Mouse (Mus musculus): ENCODE results near the gene Aebp2. TPM values are rescaled to one million over a fixed set of nuclear protein-coding genes. Genes with fewer than 3 reads are reported as not detected.
"Not testable (repeated sequence)": the region's sequence is repeated elsewhere in the genome, so short reads cannot be mapped to it uniquely, and the experiment has no call there.

Aebp2 gene
- polyA plus RNA-seq, 1 experiment from 2014 or later, result 9.7 TPM

- Histone ChIP-seq H3K27me3 (replicated peaks) (no peaks in the 10 kb centered on the region), H3K9me3 (no peaks in the 10 kb centered on the region), H3K4me1 (replicated peaks) (0 out of 2 replicates have a peak, but pooled peaks cover 2% of the 10 kb centered on the region), H3K4me3 (replicated peaks) (no peak overlapping the region), H3K9ac (no peak overlapping the region), H3K4me2 (replicated peaks) (no peak overlapping the region), H3K36me3 (no peaks in the 10 kb centered on the region), H3K27ac (no peak overlapping the region)
- 73% methylated on average over 6 of the region's 6 CpGs for WGBS
- no peak for ATAC-seq
These were observed 39.8 kb downstream of the Aebp2 start for GRCm38 (mm10) chr6:140662290-140662689.

GRCm38 (mm10) chr6:140662697-140663096, 40.2 kb downstream of the Aebp2 start:
- WGBS, result 37% methylated on average over 3 of the region's 3 CpGs
- ATAC-seq; H3K36me3 ChIP-seq; H3K9me3 ChIP-seq; H3K4me3 ChIP-seq (replicated peaks); H3K27me3 ChIP-seq (replicated peaks); H3K27ac ChIP-seq; H3K4me2 ChIP-seq (replicated peaks); H3K4me1 ChIP-seq (replicated peaks); H3K9ac ChIP-seq: not testable (repeated sequence)

DNA sequence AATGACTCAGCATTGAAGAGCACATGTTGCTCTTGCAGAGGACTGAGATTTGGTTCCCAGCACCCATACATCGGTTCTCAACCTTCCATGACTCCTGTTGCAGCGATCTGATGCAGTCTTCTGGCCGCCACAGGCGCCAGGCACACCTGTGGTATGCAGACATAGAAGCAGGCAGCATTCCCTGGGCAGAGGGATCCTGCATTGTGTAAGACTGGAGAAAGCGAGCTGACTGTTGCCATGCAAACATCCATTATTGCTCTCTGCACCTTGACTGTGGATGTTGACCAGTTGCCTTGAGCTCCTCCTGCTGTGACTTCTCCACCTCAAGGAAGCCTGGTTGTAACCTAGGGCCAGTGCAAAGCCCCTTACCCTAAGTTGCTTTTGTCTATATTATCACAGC, 42.1 kb downstream of the Aebp2 start:
- Histone ChIP-seq H3K9ac (no peak overlapping the region), H3K36me3 (no peaks in the 10 kb centered on the region), H3K4me3 (replicated peaks) (no peak overlapping the region), H3K4me1 (replicated peaks) (0 out of 2 replicates have a peak, but pooled peaks cover 2% of the 10 kb centered on the region), H3K4me2 (replicated peaks) (no peak overlapping the region), H3K27ac (no peak overlapping the region), H3K9me3 (no peaks in the 10 kb centered on the region), H3K27me3 (replicated peaks) (no peaks in the 10 kb centered on the region)
- peak; percentile 13; the same call in 1 of the 2 replicates for ATAC-seq
- 82% methylated on average over 5 of the region's 5 CpGs for WGBS

DNA sequence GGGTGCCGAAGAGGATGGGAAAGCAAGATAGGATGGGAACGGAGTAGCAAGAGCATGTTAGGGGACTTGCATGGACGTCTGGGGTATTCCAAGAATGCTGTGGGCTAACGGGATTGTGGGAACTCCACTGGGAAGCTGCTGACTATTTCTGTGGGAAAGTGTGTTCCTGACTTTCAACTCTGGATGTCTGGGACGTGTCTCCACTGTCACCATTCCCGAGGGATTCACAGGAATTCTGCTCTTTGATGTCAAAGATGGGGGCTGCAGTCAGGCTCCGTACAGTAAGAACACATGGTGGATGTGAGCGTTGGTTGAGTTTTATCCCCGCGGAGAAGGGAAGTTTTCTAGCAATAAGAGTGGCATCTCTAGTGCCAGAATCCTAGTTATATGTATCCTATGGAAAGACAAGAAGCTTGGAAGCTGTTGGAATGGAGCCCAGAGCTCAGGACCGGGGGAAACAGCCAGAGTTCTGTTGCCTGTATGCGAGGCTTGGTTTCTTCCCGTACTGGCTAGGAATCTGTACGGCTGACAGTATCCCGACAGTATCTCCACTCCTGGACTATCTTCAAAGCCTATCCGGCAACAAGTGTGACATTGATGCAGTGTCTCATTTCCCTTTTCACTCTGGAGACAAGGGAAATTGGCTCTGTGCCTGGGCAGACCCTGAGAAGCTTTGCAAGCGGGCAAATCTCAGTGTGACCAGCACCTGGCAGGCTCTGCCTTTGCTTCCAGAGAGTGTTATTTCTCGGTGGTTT, 44.2 kb downstream of the Aebp2 start:
- Histone ChIP-seq H3K9me3 (no peaks in the 10 kb centered on the region), H3K27me3 (replicated peaks) (no peaks in the 10 kb centered on the region), H3K4me3 (replicated peaks) (no peak overlapping the region), H3K9ac (no peak overlapping the region), H3K36me3 (no peaks in the 10 kb centered on the region), H3K27ac (peak overlapping the region; percentile 7; the same call in 1 of the 2 replicates), H3K4me1 (replicated peaks) (0 out of 2 replicates have a peak, but pooled peaks cover 2% of the 10 kb centered on the region), H3K4me2 (replicated peaks) (peak overlapping the region; percentile 33)
- WGBS, result 38% methylated on average over 18 of the region's 18 CpGs
- ATAC-seq, result 0 out of 2 replicates have a peak, but pooled peaks have one; percentile 20

DNA sequence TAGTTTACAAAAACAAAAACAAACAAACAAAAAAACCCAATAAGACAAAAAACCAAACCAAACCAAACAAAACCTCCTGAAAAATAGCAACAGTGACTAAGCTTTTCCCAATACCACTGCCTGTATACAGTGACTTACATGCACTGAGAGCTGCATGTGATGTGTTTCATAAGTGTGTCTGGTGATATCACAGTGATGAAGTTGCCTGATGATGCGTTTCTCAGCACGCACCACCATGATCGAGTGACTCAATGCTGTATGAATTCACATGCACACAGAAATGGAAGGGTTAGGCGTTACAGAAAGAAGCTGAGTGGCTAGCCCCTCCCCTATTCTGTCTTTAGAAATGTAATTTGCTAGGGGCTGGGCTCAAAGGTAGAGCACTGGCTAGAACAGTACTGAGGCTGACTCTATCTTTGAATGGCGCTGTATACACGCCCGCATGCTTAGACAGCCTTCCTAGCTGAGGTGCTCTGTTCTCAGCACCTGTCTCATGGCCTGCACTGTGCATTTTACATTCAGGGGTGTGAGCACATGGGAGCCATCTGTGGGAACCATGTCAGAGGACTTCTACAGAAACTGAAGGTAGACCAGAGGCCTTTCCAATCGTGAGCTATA, 44.9 kb downstream of the Aebp2 start:
- WGBS, result 91% methylated on average over 8 of the region's 8 CpGs
- ATAC-seq, result no peak
- Histone ChIP-seq H3K4me2 (replicated peaks) (no peak overlapping the region), H3K9me3 (no peaks in the 10 kb centered on the region), H3K27me3 (replicated peaks) (no peaks in the 10 kb centered on the region), H3K4me1 (replicated peaks) (0 out of 2 replicates have a peak, but pooled peaks cover 2% of the 10 kb centered on the region), H3K4me3 (replicated peaks) (no peak overlapping the region), H3K27ac (no peak overlapping the region), H3K9ac (no peak overlapping the region), H3K36me3 (no peaks in the 10 kb centered on the region)

DNA sequence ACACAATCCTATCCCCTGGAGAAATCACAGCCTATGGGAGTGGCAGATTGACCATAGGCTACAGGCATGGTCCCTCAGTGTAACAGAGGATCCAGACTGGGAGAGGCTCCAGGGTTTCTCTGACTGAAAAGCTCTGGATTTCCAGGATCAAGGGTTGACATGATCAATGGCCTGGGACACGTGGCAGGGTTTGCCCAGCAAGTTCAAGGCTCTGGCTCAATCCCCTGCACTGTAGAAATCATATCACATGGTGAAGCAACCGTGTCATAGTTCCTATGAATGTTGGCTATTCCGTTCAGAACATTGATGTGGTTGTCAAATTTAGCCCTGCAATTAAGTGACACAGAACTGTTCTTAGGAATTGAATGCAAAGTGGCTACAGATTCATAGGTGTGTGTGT, 52.0 kb downstream of the Aebp2 start:
- Histone ChIP-seq H3K27me3 (replicated peaks) (no peaks in the 10 kb centered on the region), H3K27ac (no peak overlapping the region), H3K36me3 (no peaks in the 10 kb centered on the region), H3K9ac (no peak overlapping the region), H3K4me3 (replicated peaks) (no peak overlapping the region), H3K9me3 (no peaks in the 10 kb centered on the region), H3K4me2 (replicated peaks) (no peak overlapping the region), H3K4me1 (replicated peaks) (0 out of 2 replicates have a peak, but pooled peaks cover 5% of the 10 kb centered on the region)
- ATAC-seq, result no peak
- 76% methylated on average over 3 of the region's 3 CpGs for WGBS

DNA sequence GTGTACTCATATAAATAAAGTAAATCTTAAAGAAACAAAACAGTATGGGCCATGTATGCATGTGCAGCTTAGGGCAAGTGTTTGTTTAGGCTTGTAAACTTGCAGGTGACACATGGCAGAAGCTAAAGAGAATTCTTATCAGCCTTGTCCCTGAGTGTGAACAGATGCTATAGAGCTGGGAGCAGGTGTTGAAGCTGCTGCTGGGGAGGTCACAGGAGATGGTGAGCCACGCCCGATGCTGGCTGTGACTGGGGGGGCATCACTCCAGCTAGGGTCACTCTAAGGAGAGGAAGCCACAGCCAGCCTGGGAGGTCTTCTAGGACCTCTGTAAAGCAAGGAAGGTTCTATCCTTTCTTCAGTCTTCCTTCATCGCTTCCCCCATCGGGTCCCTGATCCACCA, 53.6 kb downstream of the Aebp2 start:
- Histone ChIP-seq H3K36me3 (no peaks in the 10 kb centered on the region), H3K4me2 (replicated peaks) (no peak overlapping the region), H3K9ac (no peak overlapping the region), H3K27me3 (replicated peaks) (no peaks in the 10 kb centered on the region), H3K9me3 (no peaks in the 10 kb centered on the region), H3K27ac (no peak overlapping the region), H3K4me3 (replicated peaks) (no peak overlapping the region), H3K4me1 (replicated peaks) (0 out of 2 replicates have a peak, but pooled peaks cover 5% of the 10 kb centered on the region)
- ATAC-seq, result no peak; the same call in 1 of the 2 replicates
- 90% methylated on average over 4 of the region's 4 CpGs for WGBS

GRCm38 (mm10) chr6:140677041-140677440, 54.6 kb downstream of the Aebp2 start:
- H3K4me2 ChIP-seq (replicated peaks), result no peak overlapping the region
- H3K27ac ChIP-seq, result no peak overlapping the region
- H3K9me3 ChIP-seq, result no peaks in the 10 kb centered on the region

GRCm38 (mm10) chr6:140677960-140678359, 55.5 kb downstream of the Aebp2 start:
- no peak for ATAC-seq
- H3K4me3 ChIP-seq (replicated peaks), result no peak overlapping the region
- 0 out of 2 replicates have a peak, but pooled peaks cover 5% of the 10 kb centered on the region for H3K4me1 ChIP-seq (replicated peaks)
- H3K9ac ChIP-seq, result no peak overlapping the region
- H3K9me3 ChIP-seq, result no peaks in the 10 kb centered on the region
- 70% methylated on average over 9 of the region's 9 CpGs for WGBS
- H3K36me3 ChIP-seq, result no peaks in the 10 kb centered on the region
- H3K27ac ChIP-seq, result no peak overlapping the region
- H3K27me3 ChIP-seq (replicated peaks), result no peaks in the 10 kb centered on the region
- no peak overlapping the region for H3K4me2 ChIP-seq (replicated peaks)

More at GRCm38 (mm10) chr6:140677041-140677440, 54.6 kb downstream of the Aebp2 start:
- 52% methylated on average over 4 of the region's 4 CpGs for WGBS
- no peak overlapping the region for H3K4me3 ChIP-seq (replicated peaks)
- no peak for ATAC-seq
- H3K4me1 ChIP-seq (replicated peaks), result 0 out of 2 replicates have a peak, but pooled peaks cover 5% of the 10 kb centered on the region
- no peak overlapping the region for H3K9ac ChIP-seq
- no peaks in the 10 kb centered on the region for H3K27me3 ChIP-seq (replicated peaks)
- H3K36me3 ChIP-seq, result no peaks in the 10 kb centered on the region

DNA sequence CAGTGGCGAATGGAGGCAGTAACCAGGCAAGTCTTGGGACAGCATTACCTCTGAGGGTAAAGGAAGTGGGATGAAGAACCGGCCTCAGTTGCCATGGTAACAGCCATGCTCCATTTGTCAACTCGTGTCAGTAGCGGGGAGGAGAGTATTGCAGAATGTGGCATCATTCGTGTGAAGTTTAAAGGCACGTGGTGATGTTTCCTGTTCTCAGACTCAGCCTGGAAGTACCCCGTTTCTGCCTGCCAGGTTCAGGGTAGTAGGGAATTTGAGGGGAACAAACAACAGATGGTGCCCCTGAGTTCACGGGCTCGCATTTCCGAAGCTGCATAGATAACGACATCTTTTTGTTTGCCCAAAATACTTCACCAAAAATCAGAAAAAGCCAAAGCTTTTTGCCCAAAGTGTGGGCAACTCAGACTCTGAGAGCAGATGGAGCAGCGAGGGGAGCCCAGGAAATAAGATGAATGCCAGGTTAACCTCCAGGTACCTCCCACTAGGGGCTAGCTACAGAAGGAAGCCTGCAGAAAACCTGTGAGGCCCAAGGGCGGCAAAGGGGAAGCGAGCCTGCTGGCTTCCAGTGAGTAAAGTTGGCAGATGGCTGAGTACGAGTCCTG, 56.3 kb downstream of the Aebp2 start:
- WGBS, result 24% methylated on average over 15 of the region's 15 CpGs
- ATAC-seq, result no peak
- H3K27me3 ChIP-seq (replicated peaks), result no peaks in the 10 kb centered on the region
- H3K9me3 ChIP-seq, result no peaks in the 10 kb centered on the region
- no peak overlapping the region for H3K4me2 ChIP-seq (replicated peaks)
- H3K27ac ChIP-seq, result no peak overlapping the region
- H3K36me3 ChIP-seq, result no peaks in the 10 kb centered on the region
- no peak overlapping the region for H3K9ac ChIP-seq
- 0 out of 2 replicates have a peak, but pooled peaks cover 5% of the 10 kb centered on the region for H3K4me1 ChIP-seq (replicated peaks)
- H3K4me3 ChIP-seq (replicated peaks), result no peak overlapping the region

GRCm38 (mm10) chr6:140680713-140681112, 58.2 kb downstream of the Aebp2 start:
- no peak overlapping the region for H3K9ac ChIP-seq
- H3K36me3 ChIP-seq, result no peaks in the 10 kb centered on the region
- H3K4me2 ChIP-seq (replicated peaks), result no peak overlapping the region
- no peak overlapping the region for H3K4me3 ChIP-seq (replicated peaks)
- ATAC-seq, result no peak
- 63% methylated on average over 7 of the region's 7 CpGs for WGBS
- no peak overlapping the region for H3K27ac ChIP-seq
- no peaks in the 10 kb centered on the region for H3K9me3 ChIP-seq
- 0 out of 2 replicates have a peak, but pooled peaks cover 5% of the 10 kb centered on the region for H3K4me1 ChIP-seq (replicated peaks)
- no peaks in the 10 kb centered on the region for H3K27me3 ChIP-seq (replicated peaks)

DNA sequence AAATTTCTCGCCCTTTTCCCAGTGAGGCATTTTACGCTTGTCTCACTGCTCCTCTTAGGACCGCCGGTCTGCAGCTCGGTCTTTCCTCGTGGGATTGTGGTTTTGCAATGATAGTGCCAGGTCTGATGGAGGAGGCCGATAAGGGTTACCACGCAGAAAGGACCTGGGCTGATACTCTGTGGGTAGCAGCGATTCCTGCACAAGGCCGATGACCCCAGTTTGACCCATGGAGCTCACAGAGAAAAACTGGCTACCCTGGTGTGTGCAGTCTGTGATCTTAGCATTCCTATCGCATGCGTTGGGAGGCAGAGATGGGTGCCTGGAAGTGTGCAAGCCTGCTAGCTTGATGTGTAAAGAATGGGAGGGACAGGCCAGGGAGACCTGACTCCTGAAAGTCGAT, 60.4 kb downstream of the Aebp2 start:
- Histone ChIP-seq H3K9me3 (no peaks in the 10 kb centered on the region), H3K9ac (no peak overlapping the region), H3K4me1 (replicated peaks) (0 out of 2 replicates have a peak, but pooled peaks cover 5% of the 10 kb centered on the region), H3K4me2 (replicated peaks) (no peak overlapping the region), H3K4me3 (replicated peaks) (no peak overlapping the region), H3K27ac (no peak overlapping the region), H3K27me3 (replicated peaks) (no peaks in the 10 kb centered on the region), H3K36me3 (no peaks in the 10 kb centered on the region)
- no peak for ATAC-seq
- 42% methylated on average over 13 of the region's 13 CpGs for WGBS

All from intestine, embryonic 15.5 days (tissue).